Mouse (Mus musculus): ENCODE data around the gene Anks1b. TPM values are rescaled to one million over a fixed set of nuclear protein-coding genes. Genes with fewer than 3 reads are reported as not detected.
"Not testable (repeated sequence)": the region's sequence is repeated elsewhere in the genome, so short reads cannot be mapped to it uniquely, and the experiment has no call there.

The Anks1b gene
- polyA plus RNA-seq, 1 experiment from 2014 or later: 0.21 TPM

DNA sequence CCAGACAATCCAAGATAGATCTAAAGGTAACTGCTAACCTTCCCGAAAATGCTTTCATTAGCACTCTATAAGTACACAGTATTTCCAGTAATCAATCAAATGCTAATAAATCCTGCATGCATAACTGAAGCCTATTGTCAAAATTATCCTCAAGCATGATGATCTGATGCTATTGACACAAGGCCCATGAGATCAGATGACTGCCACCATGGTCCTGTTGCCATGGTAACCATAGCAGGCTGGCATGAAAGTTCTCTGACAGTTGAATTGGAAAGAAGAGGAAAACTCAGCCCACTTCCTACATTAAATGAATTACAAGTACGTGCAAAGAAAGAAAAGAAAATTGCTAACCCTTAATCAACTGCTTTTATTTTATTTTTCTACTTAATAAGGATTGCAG lies 741.9 kb downstream of the Anks1b start:
- ATAC-seq (no peak), DNase-seq (ENCODE audit: low spot score) (no peak)
- no peak overlapping the region for H3K27ac ChIP-seq (ENCODE audit: low read length)
- no peaks in the 10 kb centered on the region for H3K36me3 ChIP-seq (ENCODE audit: insufficient read depth, low read length)
- H3K4me2 ChIP-seq (replicated peaks; ENCODE audit: low read depth, low read length): no peak overlapping the region
- H3K4me3 ChIP-seq (ENCODE audit: low read depth, low read length): no peak overlapping the region
- no peaks in the 10 kb centered on the region for H3K9me3 ChIP-seq (ENCODE audit: low read length)
- no peaks in the 10 kb centered on the region for H3K4me1 ChIP-seq (ENCODE audit: insufficient read depth, low read depth, low read length)
- H3K9ac ChIP-seq (replicated peaks; ENCODE audit: low read depth): no peak overlapping the region
- no peak for TF ChIP-seq CTCF (IDR thresholded peaks at IDR 0.05)
- no peak for TF ChIP-seq EP300 (IDR thresholded peaks at IDR 0.05)
- no peaks in the 10 kb centered on the region for H3K27me3 ChIP-seq (replicated peaks; ENCODE audit: insufficient read depth, low read length)
- WGBS: 64% methylated on average over 2 of the region's 2 CpGs

DNA sequence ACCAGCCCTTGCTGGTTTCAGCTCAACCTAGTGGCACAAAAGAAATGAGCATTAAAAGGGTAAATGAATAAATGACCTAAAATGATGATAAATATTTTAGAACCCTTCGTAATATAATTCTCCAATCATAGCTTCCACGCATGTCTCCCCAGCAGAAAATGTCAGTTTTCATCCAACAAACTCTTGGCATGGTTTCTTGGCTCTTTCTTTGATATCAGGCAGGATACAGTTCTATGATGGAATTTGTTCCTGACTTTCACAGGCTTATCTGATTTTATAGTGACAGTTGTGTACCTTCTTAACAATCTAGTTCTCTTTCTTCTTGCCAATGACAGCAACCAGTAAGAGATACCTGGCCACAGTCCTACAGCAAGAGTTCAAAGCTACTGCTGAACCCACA lies 743.3 kb downstream of the Anks1b start:
- Histone ChIP-seq H3K9ac (replicated peaks; ENCODE audit: low read depth) (no peak overlapping the region), H3K9me3 (ENCODE audit: low read length) (no peaks in the 10 kb centered on the region), H3K4me2 (replicated peaks; ENCODE audit: low read depth, low read length) (no peak overlapping the region), H3K27me3 (replicated peaks; ENCODE audit: insufficient read depth, low read length) (no peaks in the 10 kb centered on the region), H3K4me1 (ENCODE audit: insufficient read depth, low read depth, low read length) (no peaks in the 10 kb centered on the region), H3K36me3 (ENCODE audit: insufficient read depth, low read length) (no peaks in the 10 kb centered on the region), H3K27ac (ENCODE audit: low read length) (no peak overlapping the region), H3K4me3 (ENCODE audit: low read depth, low read length) (no peak overlapping the region)
- DNase-seq (ENCODE audit: low spot score) (no peak), ATAC-seq (no peak)
- TF ChIP-seq CTCF (IDR thresholded peaks at IDR 0.05): no peak
- no peak for TF ChIP-seq EP300 (IDR thresholded peaks at IDR 0.05)
- WGBS: 75% methylated on average over 2 of the region's 2 CpGs

DNA sequence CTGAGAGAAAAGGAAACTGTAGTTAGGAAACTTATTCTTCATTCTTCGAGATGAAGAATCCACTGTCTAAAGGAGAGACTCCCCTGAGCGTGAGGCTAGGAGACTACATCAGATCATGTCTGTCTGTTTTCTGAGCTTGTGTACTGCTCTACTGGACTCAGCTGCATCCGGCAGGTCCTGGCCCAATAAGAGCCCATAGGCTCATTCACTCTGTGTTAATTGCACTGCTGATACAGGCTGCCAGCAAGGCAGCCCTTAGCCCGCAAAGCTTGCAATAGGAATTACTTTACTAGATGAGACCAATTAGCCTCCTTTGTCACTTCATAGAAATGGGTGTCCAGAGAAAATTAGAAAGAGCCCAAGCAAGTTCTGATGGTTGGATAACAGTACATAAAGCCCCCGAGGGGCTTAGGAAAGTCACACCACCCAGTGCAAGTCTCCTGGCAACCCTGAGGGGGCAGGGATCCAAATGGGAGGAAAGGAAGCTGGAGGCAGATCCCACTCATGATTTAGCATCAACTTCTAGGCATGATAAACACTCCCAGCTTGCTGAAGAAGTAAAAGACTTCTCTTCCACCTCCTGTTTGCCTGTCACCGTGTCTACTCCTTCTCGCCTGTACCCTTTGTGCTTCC lies 744.5 kb downstream of the Anks1b start:
- Histone ChIP-seq H3K4me3 (ENCODE audit: low read depth, low read length) (no peak overlapping the region), H3K4me1 (ENCODE audit: insufficient read depth, low read depth, low read length) (no peaks in the 10 kb centered on the region), H3K9ac (replicated peaks; ENCODE audit: low read depth) (no peak overlapping the region), H3K27me3 (replicated peaks; ENCODE audit: insufficient read depth, low read length) (no peaks in the 10 kb centered on the region), H3K27ac (ENCODE audit: low read length) (no peak overlapping the region), H3K36me3 (ENCODE audit: insufficient read depth, low read length) (no peaks in the 10 kb centered on the region), H3K4me2 (replicated peaks; ENCODE audit: low read depth, low read length) (no peak overlapping the region), H3K9me3 (ENCODE audit: low read length) (no peaks in the 10 kb centered on the region)
- WGBS: 73% methylated on average over 7 of the region's 7 CpGs
- DNase-seq (ENCODE audit: low spot score) (no peak), ATAC-seq (no peak)
- TF ChIP-seq EP300 (IDR thresholded peaks at IDR 0.05): no peak
- no peak for TF ChIP-seq CTCF (IDR thresholded peaks at IDR 0.05)

DNA sequence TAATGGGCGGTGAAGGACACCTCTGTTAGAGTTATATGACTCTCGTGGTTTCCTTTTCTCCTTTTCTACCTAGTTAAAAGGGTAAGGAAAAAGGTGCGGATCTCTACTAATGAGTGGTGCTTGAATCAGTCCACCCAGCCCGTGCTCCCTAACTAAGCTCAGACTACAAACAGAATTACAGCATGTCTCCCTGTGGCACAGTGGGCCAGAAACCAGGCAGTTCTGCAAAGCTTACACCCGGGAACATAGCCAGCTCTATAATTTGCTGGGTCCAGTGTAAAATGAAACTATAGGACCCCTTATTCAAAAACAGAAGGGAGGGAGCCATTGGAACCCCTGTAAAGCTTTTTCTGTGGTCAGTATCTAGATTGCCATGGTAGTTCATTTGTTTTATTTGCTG lies 754.2 kb downstream of the Anks1b start:
- Histone ChIP-seq H3K27ac (ENCODE audit: low read length) (no peak overlapping the region), H3K36me3 (ENCODE audit: insufficient read depth, low read length) (no peaks in the 10 kb centered on the region), H3K4me1 (ENCODE audit: insufficient read depth, low read depth, low read length) (no peaks in the 10 kb centered on the region), H3K27me3 (replicated peaks; ENCODE audit: insufficient read depth, low read length) (no peaks in the 10 kb centered on the region), H3K4me2 (replicated peaks; ENCODE audit: low read depth, low read length) (no peak overlapping the region), H3K9me3 (ENCODE audit: low read length) (no peaks in the 10 kb centered on the region), H3K9ac (replicated peaks; ENCODE audit: low read depth) (no peak overlapping the region), H3K4me3 (ENCODE audit: low read depth, low read length) (no peak overlapping the region)
- 78% methylated on average over 5 of the region's 5 CpGs for WGBS
- DNase-seq (ENCODE audit: low spot score) (no peak), ATAC-seq (no peak)
- TF ChIP-seq EP300 (IDR thresholded peaks at IDR 0.05) (no peak), CTCF (IDR thresholded peaks at IDR 0.05) (no peak)

DNA sequence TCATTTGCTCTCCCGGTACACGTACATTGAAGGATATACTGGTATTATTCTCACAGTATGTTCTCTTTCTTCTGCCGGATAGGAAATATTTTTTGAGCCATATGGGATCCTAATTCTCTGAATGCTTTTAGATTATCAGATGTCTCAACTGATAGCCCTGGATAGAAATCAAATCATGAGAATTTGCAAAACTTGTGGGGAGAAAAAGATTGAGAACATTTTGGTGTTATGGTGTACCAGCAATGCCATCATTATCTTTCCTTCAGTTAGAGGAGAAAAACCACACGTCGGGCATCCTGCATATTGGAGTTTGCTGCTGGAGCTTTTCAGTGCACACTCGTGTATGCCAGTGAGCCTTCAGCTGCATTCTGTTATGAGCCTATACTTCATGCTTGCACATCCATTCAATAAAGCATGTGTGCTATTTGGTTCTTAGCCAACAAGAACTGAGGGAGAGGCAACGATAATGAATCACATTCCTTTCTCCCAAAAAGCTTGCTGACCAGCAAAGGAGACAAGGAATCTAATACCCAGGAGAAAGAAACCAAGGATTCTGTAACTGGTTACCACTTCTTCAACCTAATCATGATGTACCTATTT lies 756.9 kb downstream of the Anks1b start:
- Histone ChIP-seq H3K4me3 (ENCODE audit: low read depth, low read length) (no peak overlapping the region), H3K4me1 (ENCODE audit: insufficient read depth, low read depth, low read length) (no peaks in the 10 kb centered on the region), H3K9ac (replicated peaks; ENCODE audit: low read depth) (no peak overlapping the region), H3K27me3 (replicated peaks; ENCODE audit: insufficient read depth, low read length) (no peaks in the 10 kb centered on the region), H3K27ac (ENCODE audit: low read length) (no peak overlapping the region), H3K36me3 (ENCODE audit: insufficient read depth, low read length) (no peaks in the 10 kb centered on the region), H3K4me2 (replicated peaks; ENCODE audit: low read depth, low read length) (no peak overlapping the region), H3K9me3 (ENCODE audit: low read length) (no peaks in the 10 kb centered on the region)
- no peak for ATAC-seq
- WGBS: 58% methylated on average over 7 of the region's 7 CpGs
- no peak for DNase-seq (ENCODE audit: low spot score)
- no peak for TF ChIP-seq EP300 (IDR thresholded peaks at IDR 0.05)
- no peak for TF ChIP-seq CTCF (IDR thresholded peaks at IDR 0.05)

DNA sequence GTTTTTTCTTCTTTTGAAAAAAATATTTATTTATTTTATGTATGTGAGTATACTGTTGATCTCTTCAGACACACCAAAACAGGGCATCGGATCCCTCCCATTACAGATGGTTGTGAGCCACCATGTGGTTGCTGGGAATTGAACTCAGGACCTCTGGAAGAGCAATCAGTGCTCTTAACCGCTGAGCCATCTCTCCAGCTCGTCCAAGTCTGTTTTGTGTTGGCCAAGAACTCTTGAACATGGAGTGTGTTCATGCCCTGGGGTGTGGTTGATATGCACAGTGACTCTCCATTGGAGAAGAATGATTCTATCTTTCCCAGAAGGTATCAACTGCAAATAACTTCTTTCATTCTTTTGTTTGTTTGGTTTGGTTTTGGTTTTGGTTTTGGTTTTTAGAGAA lies 757.5 kb downstream of the Anks1b start:
- H3K4me1 ChIP-seq (ENCODE audit: insufficient read depth, low read depth, low read length); DNase-seq (ENCODE audit: low spot score); H3K36me3 ChIP-seq (ENCODE audit: insufficient read depth, low read length); H3K4me2 ChIP-seq (replicated peaks; ENCODE audit: low read depth, low read length); H3K4me3 ChIP-seq (ENCODE audit: low read depth, low read length); H3K27me3 ChIP-seq (replicated peaks; ENCODE audit: insufficient read depth, low read length); ATAC-seq; H3K9ac ChIP-seq (replicated peaks; ENCODE audit: low read depth); H3K27ac ChIP-seq (ENCODE audit: low read length); H3K9me3 ChIP-seq (ENCODE audit: low read length): not testable (repeated sequence)
- 71% methylated on average over 3 of the region's 3 CpGs for WGBS

Measured in lung, postnatal 0 days (tissue).